Mouse (Mus musculus) kidney, embryonic 16.5 days (tissue): ENCODE results near the gene Gm28038. TPM values are rescaled to one million over a fixed set of nuclear protein-coding genes. Genes with fewer than 3 reads are reported as not detected.

Experiments used
- ATAC-seq: fragments of 200-750 bp; cut with Nextera tagmentation; 2 replicates; pipeline ENCODE4 v1.8.0; 2017; ENCODE audit warnings: moderate TSS enrichment; ENCODE audit not compliant: low FRiP score, low TSS enrichment
- H3K27ac ChIP-seq: fragments of 300-500 bp; sonication (generic); 2 replicates; pipeline ENCODE4 v1.5.1; 2014; ENCODE audit warnings: low read length
- H3K27me3 ChIP-seq: fragments of 300-500 bp; sonication (generic); 2 replicates; pipeline ENCODE4 v1.6.1; 2014; ENCODE audit warnings: low read length, control low read depth, mixed read lengths; ENCODE audit not compliant: insufficient read depth
- H3K36me3 ChIP-seq: fragments of 300-500 bp; sonication (generic); 2 replicates; pipeline ENCODE4 v1.6.1; 2014; ENCODE audit warnings: low read length, control low read depth, mixed read lengths; ENCODE audit not compliant: insufficient read depth
- H3K4me1 ChIP-seq: fragments of 300-500 bp; sonication (generic); 2 replicates; pipeline ENCODE4 v1.6.1; 2014; ENCODE audit warnings: low read length, control low read depth, mixed read lengths; ENCODE audit not compliant: insufficient read depth
- H3K4me2 ChIP-seq: fragments of 300-500 bp; sonication (generic); replicated peaks from 2 replicates; pipeline ENCODE4 v1.6.1; 2014; ENCODE audit warnings: low read depth, low read length
- H3K4me3 ChIP-seq: fragments of 300-500 bp; sonication (generic); 2 replicates; pipeline ENCODE4 v1.5.1; 2014; ENCODE audit warnings: mild to moderate bottlenecking, low read length
- H3K9ac ChIP-seq: fragments of 300-500 bp; sonication (generic); replicated peaks from 2 replicates; pipeline ENCODE4 v1.6.1; 2014; ENCODE audit warnings: low read length
- H3K9me3 ChIP-seq: fragments of 300-500 bp; sonication (generic); 2 replicates; pipeline ENCODE4 v1.6.1; 2016; ENCODE audit warnings: low read length, control low read depth
- WGBS: fragments of 180-500 bp; shearing (Covaris S2); extraction: QIAGEN DNeasy Blood & Tissue Kit; methylation state at CpG from one replicate; pipeline ENCODE4 v1.1.7; 2014; 5-methylcytosine and 5-hydroxymethylcytosine counted together
- polyA plus RNA-seq: library from polyadenylated mRNA; unstranded; fragments of >200 nt; fragmentation: Nextera tagmentation; extraction: Ambion mirVana; gene quantifications from 2 replicates; pipeline ENCODE4 v1.2.1, GENCODE M21; 2015

Gene Gm28038
- polyA plus RNA-seq = not detected in 2 replicates

GRCm38 (mm10) chr2:30280743-30281142 is at the start of gene Gm28038:
Gm28038 (plus strand) TSS chr2:30281043.
- Histone ChIP-seq H3K36me3 (no peaks in the 10 kb centered on the region), H3K4me2 (no peak within 1 kb of the TSS), H3K27ac (no peak within 1 kb of the TSS), H3K9me3 (no peaks in the 10 kb centered on the region), H3K9ac (no peak within 1 kb of the TSS), H3K4me3 (no peak within 1 kb of the TSS), H3K27me3 (no peaks in the 10 kb centered on the region), H3K4me1 (peaks cover 9% of the 10 kb centered on the region)
- WGBS = 94% methylated on average over 11 of the region's 11 CpGs
- ATAC-seq = no peak

- Histone ChIP-seq H3K27me3 (no peaks in the 10 kb centered on the region), H3K9me3 (peaks cover 5% of the 10 kb centered on the region), H3K4me2 (no peak overlapping the region), H3K9ac (no peak overlapping the region), H3K27ac (no peak overlapping the region), H3K36me3 (peaks cover 2% of the 10 kb centered on the region; the same call in 1 of the 2 replicates), H3K4me3 (no peak overlapping the region), H3K4me1 (peaks cover 20% of the 10 kb centered on the region)
- 63% methylated on average over 5 of the region's 5 CpGs for WGBS
- no peak for ATAC-seq
Observed at GRCm38 (mm10) chr2:30235593-30235992, 45.2 kb upstream of the Gm28038 start.

- ATAC-seq = no peak
- H3K4me1 ChIP-seq = peaks cover 20% of the 10 kb centered on the region
- peaks cover 11% of the 10 kb centered on the region for H3K36me3 ChIP-seq
- whole genome bisulfite sequencing = 2% methylated on average over 18 of the region's 18 CpGs
- peak overlapping the region; percentile 79 for H3K9ac ChIP-seq
- no peaks in the 10 kb centered on the region for H3K27me3 ChIP-seq
- H3K4me2 ChIP-seq = peak overlapping the region; percentile 85
- H3K27ac ChIP-seq = peak overlapping the region; percentile 89
- peak overlapping the region; percentile 70 for H3K4me3 ChIP-seq
- H3K9me3 ChIP-seq = peaks cover under 1% of the 10 kb centered on the region; the same call in 1 of the 2 replicates
Observed at GRCm38 (mm10) chr2:30236426-30237198, 44.2 kb upstream of the Gm28038 start.

GRCm38 (mm10) chr2:30237199-30237880 is 43.5 kb upstream of the Gm28038 start, which contains the start of gene Lrrc8a:
Lrrc8a (plus strand) TSS chr2:30237715.
- Histone ChIP-seq H3K27ac (peak within 1 kb of the TSS; percentile 89), H3K27me3 (no peaks in the 10 kb centered on the region), H3K9me3 (no peaks in the 10 kb centered on the region), H3K4me1 (peaks cover 24% of the 10 kb centered on the region), H3K36me3 (peaks cover 17% of the 10 kb centered on the region), H3K4me2 (peak within 1 kb of the TSS; percentile 85), H3K9ac (peak within 1 kb of the TSS; percentile 90), H3K4me3 (peak within 1 kb of the TSS; percentile 70)
- under 1% methylated on average over 59 of the region's 67 CpGs for WGBS
- ATAC-seq = peak; percentile 97

- Histone ChIP-seq H3K27ac (peak overlapping the region; percentile 89), H3K4me2 (peak overlapping the region; percentile 85), H3K9me3 (no peaks in the 10 kb centered on the region), H3K9ac (peak overlapping the region; percentile 90), H3K27me3 (no peaks in the 10 kb centered on the region), H3K4me3 (peak overlapping the region; percentile 70), H3K36me3 (peaks cover 17% of the 10 kb centered on the region), H3K4me1 (peaks cover 29% of the 10 kb centered on the region)
- WGBS = 0% methylated on average over 42 of the region's 42 CpGs
- peak; percentile 91 for ATAC-seq
Observed at GRCm38 (mm10) chr2:30237881-30238280, 43.0 kb upstream of the Gm28038 start.

GRCm38 (mm10) chr2:30238906-30239465 is 41.9 kb upstream of the Gm28038 start:
- Histone ChIP-seq H3K27me3 (no peaks in the 10 kb centered on the region), H3K9ac (peak overlapping the region; percentile 90), H3K4me1 (peaks cover 31% of the 10 kb centered on the region), H3K4me3 (peak overlapping the region; percentile 70), H3K27ac (peak overlapping the region; percentile 64), H3K4me2 (peak overlapping the region; percentile 85), H3K9me3 (no peaks in the 10 kb centered on the region), H3K36me3 (peaks cover 17% of the 10 kb centered on the region)
- no peak for ATAC-seq
- WGBS = 47% methylated on average over 3 of the region's 3 CpGs

GRCm38 (mm10) chr2:30239777-30240176 is 41.1 kb upstream of the Gm28038 start:
- no peak overlapping the region for H3K4me3 ChIP-seq
- no peaks in the 10 kb centered on the region for H3K27me3 ChIP-seq
- peak overlapping the region; percentile 64 for H3K27ac ChIP-seq
- ATAC-seq = no peak
- H3K4me1 ChIP-seq = peaks cover 34% of the 10 kb centered on the region
- H3K36me3 ChIP-seq = peaks cover 24% of the 10 kb centered on the region
- no peaks in the 10 kb centered on the region for H3K9me3 ChIP-seq
- 68% methylated on average over 4 of the region's 4 CpGs for WGBS
- H3K4me2 ChIP-seq = peak overlapping the region; percentile 85; the same call in 1 of the 2 replicates
- peak overlapping the region; percentile 90; the same call in 1 of the 2 replicates for H3K9ac ChIP-seq

- WGBS = 84% methylated on average over 2 of the region's 2 CpGs
- Histone ChIP-seq H3K4me3 (peak within 1 kb of the TSS; percentile 70; the same call in 1 of the 2 replicates), H3K9ac (peak within 1 kb of the TSS; percentile 90; the same call in 1 of the 2 replicates), H3K9me3 (no peaks in the 10 kb centered on the region), H3K36me3 (peaks cover 24% of the 10 kb centered on the region), H3K4me2 (peak within 1 kb of the TSS; percentile 85), H3K27me3 (no peaks in the 10 kb centered on the region), H3K4me1 (peaks cover 37% of the 10 kb centered on the region), H3K27ac (peak within 1 kb of the TSS; percentile 64)
- ATAC-seq = no peak
Observed at GRCm38 (mm10) chr2:30240267-30240666, 40.6 kb upstream of the Gm28038 start, which contains the start of gene Gm28035. Gm28035 (plus strand) TSS chr2:30240567.

GRCm38 (mm10) chr2:30242509-30242908 is 38.3 kb upstream of the Gm28038 start:
- Histone ChIP-seq H3K9ac (no peak overlapping the region), H3K9me3 (no peaks in the 10 kb centered on the region), H3K27me3 (no peaks in the 10 kb centered on the region), H3K4me1 (peaks cover 32% of the 10 kb centered on the region), H3K27ac (peak overlapping the region; percentile 44; the same call in 1 of the 2 replicates), H3K4me3 (no peak overlapping the region), H3K4me2 (no peak overlapping the region), H3K36me3 (peaks cover 24% of the 10 kb centered on the region)
- peak; percentile 50 for ATAC-seq
- WGBS = 36% methylated on average over 4 of the region's 4 CpGs
